7 mouse cellular contexts compared by ENCODE assay signal in genomic region chr13:89543003-89543402, GRCm38 (mm10). TPM values are rescaled to one million over a fixed set of nuclear protein-coding genes. Genes with fewer than 3 reads are reported as not detected.
DNase-seq lines count a peak whose midpoint lies in the region; ATAC-seq and TF ChIP-seq lines count a peak whose summit lies in the region.

No protein-coding gene starts in this region.

- no peak overlapping the region for H3K4me3 ChIP-seq in kidney, postnatal 0 days (replicated peaks; ENCODE audit: low read depth, low read length)
- H3K4me3 ChIP-seq in kidney, embryonic 14.5 days (ENCODE audit: low read length) = no peak overlapping the region
- no peak overlapping the region for H3K4me3 ChIP-seq in E14TG2a.4 (replicated peaks; ENCODE audit: low read length)

- H3K4me1 ChIP-seq in kidney, postnatal 0 days (replicated peaks; ENCODE audit: insufficient read depth, low read length) = no peaks in the 10 kb centered on the region; the same call in 1 of the 2 replicates
- 0 out of 2 replicates have a peak, but pooled peaks cover 7% of the 10 kb centered on the region for H3K4me1 ChIP-seq in kidney, embryonic 14.5 days (ENCODE audit: control insufficient read depth, insufficient read depth, low read length)
- peaks cover 7% of the 10 kb centered on the region for H3K4me1 ChIP-seq in E14TG2a.4 (replicated peaks; ENCODE audit: low read depth, low read length)

- ATAC-seq in kidney, postnatal 0 days (replicated peaks; ENCODE audit: low FRiP score, low read depth) = no peak
- ATAC-seq in kidney, embryonic 14.5 days (ENCODE audit: low FRiP score, low TSS enrichment) = no peak
- no peak for ATAC-seq in monocyte, adult 5-6 weeks (replicated peaks; ENCODE audit: insufficient number of reproducible peaks, low FRiP score, low TSS enrichment, poor library complexity, severe bottlenecking)

- no peaks in the 10 kb centered on the region for H3K27me3 ChIP-seq in kidney, postnatal 0 days (ENCODE audit: insufficient read depth, low read length)
- no peaks in the 10 kb centered on the region for H3K27me3 ChIP-seq in kidney, embryonic 14.5 days (ENCODE audit: control insufficient read depth, insufficient read depth, low read length)
- H3K27me3 ChIP-seq in E14TG2a.4 (ENCODE audit: insufficient read depth, low read length) = peaks cover 18% of the 10 kb centered on the region

- TF ChIP-seq CTCF in kidney, postnatal 0 days (IDR thresholded peaks at IDR 0.05; ENCODE audit: low read depth) = peak; percentile 94
- TF ChIP-seq CTCF in E14TG2a.4 (conservative IDR thresholded peaks at IDR 0.05; ENCODE audit: low read length) = peak; percentile 87

- no peaks in the 10 kb centered on the region for H3K9me3 ChIP-seq in kidney, postnatal 0 days (replicated peaks; ENCODE audit: low read length)
- H3K9me3 ChIP-seq in kidney, embryonic 14.5 days (ENCODE audit: control insufficient read depth, low read length) = no peaks in the 10 kb centered on the region
- no peaks in the 10 kb centered on the region for H3K9me3 ChIP-seq in E14TG2a.4 (ENCODE audit: low read length)

- H3K27ac ChIP-seq in kidney, postnatal 0 days = no peak overlapping the region
- no peak overlapping the region for H3K27ac ChIP-seq in kidney, embryonic 14.5 days (ENCODE audit: low read depth, low read length)

- H3K9ac ChIP-seq in kidney, postnatal 0 days (ENCODE audit: low read depth, low read length) = no peak overlapping the region
- H3K9ac ChIP-seq in kidney, embryonic 14.5 days (ENCODE audit: low read depth, low read length) = no peak overlapping the region

- no peak overlapping the region for H3K4me2 ChIP-seq in kidney, postnatal 0 days (ENCODE audit: low read length)
- no peak overlapping the region for H3K4me2 ChIP-seq in kidney, embryonic 14.5 days (replicated peaks; ENCODE audit: low read depth, low read length)

- H3K36me3 ChIP-seq in kidney, postnatal 0 days (ENCODE audit: insufficient read depth, low read length) = no peaks in the 10 kb centered on the region
- no peaks in the 10 kb centered on the region for H3K36me3 ChIP-seq in kidney, embryonic 14.5 days (ENCODE audit: control insufficient read depth, insufficient read depth, low read length)
- H3K36me3 ChIP-seq in E14TG2a.4 (ENCODE audit: insufficient read depth, low read length) = no peaks in the 10 kb centered on the region

- 1% methylated on average over 3 of the region's 3 CpGs for WGBS in kidney, postnatal 0 days
- 4% methylated on average over 3 of the region's 3 CpGs for whole genome bisulfite sequencing in kidney, embryonic 14.5 days

- peak; percentile 88 for DNase-seq in kidney, postnatal 0 days (ENCODE audit: low spot score)
- DNase-seq in ZHBTc4 (ENCODE audit: low read depth, low spot score) = peak; percentile 70
- peak; percentile 82 for DNase-seq in forelimb bud, embryonic 11.5 days (ENCODE audit: low read depth, low spot score)
- peak; percentile 54 for DNase-seq in lung, postnatal 25 days (ENCODE audit: low spot score)

RNA-seq across cellular contexts. Expression of gene Hapln1, which starts 3.4 kb away (rescaled TPM):
- 2.8 and 3.7 TPM in 2 replicates for polyA plus RNA-seq in kidney, postnatal 0 days (2015; fragmentation: Nextera tagmentation; extraction: Ambion mirVana)
- polyA plus RNA-seq in kidney, embryonic 14.5 days (2014; fragmentation: Nextera tagmentation; extraction: Ambion mirVana) = 8.9 and 12.8 TPM in 2 replicates
- not detected in 3 replicates for total RNA-seq in monocyte, adult 5-6 weeks (2017)
